Mouse (Mus musculus): ENCODE measurements around the gene Slc45a3.

The Slc45a3 gene

GRCm38 (mm10) chr1:131993169-131994040 is 30.6 kb downstream of the Slc45a3 start:
- DNase-seq (ENCODE audit: low read depth): peak; percentile 25

- DNase-seq (ENCODE audit: low read depth): peak; percentile 83
Observed at GRCm38 (mm10) chr1:131995062-131995461, 32.3 kb downstream of the Slc45a3 start.

GRCm38 (mm10) chr1:132000506-132000905 is 37.7 kb downstream of the Slc45a3 start:
- peak; percentile 59 for DNase-seq (ENCODE audit: low read depth)

GRCm38 (mm10) chr1:132001880-132002330 is 39.1 kb downstream of the Slc45a3 start:
- no peak for DNase-seq (ENCODE audit: low read depth)

GRCm38 (mm10) chr1:132003111-132003510 is 40.3 kb downstream of the Slc45a3 start:
- no peak for DNase-seq (ENCODE audit: low read depth)

- no peak for DNase-seq (ENCODE audit: low read depth)
Observed at GRCm38 (mm10) chr1:132003817-132004216, 41.0 kb downstream of the Slc45a3 start.

GRCm38 (mm10) chr1:132004574-132005180 is 41.9 kb downstream of the Slc45a3 start:
- DNase-seq (ENCODE audit: low read depth): peak; percentile 29

- DNase-seq (ENCODE audit: low read depth): no peak
Observed at GRCm38 (mm10) chr1:132005466-132005865, 42.7 kb downstream of the Slc45a3 start.

- DNase-seq (ENCODE audit: low read depth): peak; percentile 13
Observed at GRCm38 (mm10) chr1:132006046-132006445, 43.3 kb downstream of the Slc45a3 start.

GRCm38 (mm10) chr1:132006721-132007120 is 44.0 kb downstream of the Slc45a3 start:
- no peak for DNase-seq (ENCODE audit: low read depth)

- DNase-seq (ENCODE audit: low read depth): peak; percentile 95
Observed at GRCm38 (mm10) chr1:132007282-132007815, 44.6 kb downstream of the Slc45a3 start, which contains the start of gene Elk4. TSS of gene Elk4 (plus strand) at chr1:132007607.

GRCm38 (mm10) chr1:132007828-132008827 is 45.4 kb downstream of the Slc45a3 start:
- DNase-seq (ENCODE audit: low read depth): peak; percentile 94

- no peak for DNase-seq (ENCODE audit: low read depth)
Observed at GRCm38 (mm10) chr1:132008881-132009644, 46.3 kb downstream of the Slc45a3 start.

GRCm38 (mm10) chr1:132010632-132011501 is 48.1 kb downstream of the Slc45a3 start:
- peak; percentile 92 for DNase-seq (ENCODE audit: low read depth)

GRCm38 (mm10) chr1:132011785-132012184 is 49.0 kb downstream of the Slc45a3 start:
- DNase-seq (ENCODE audit: low read depth): peak; percentile 86

- DNase-seq (ENCODE audit: low read depth): no peak
Observed at GRCm38 (mm10) chr1:132012861-132013260, 50.1 kb downstream of the Slc45a3 start.

GRCm38 (mm10) chr1:132014800-132015199 is 52.0 kb downstream of the Slc45a3 start:
- DNase-seq (ENCODE audit: low read depth): peak; percentile 62

- no peak for DNase-seq (ENCODE audit: low read depth)
Observed at GRCm38 (mm10) chr1:132016691-132017090, 53.9 kb downstream of the Slc45a3 start.

GRCm38 (mm10) chr1:132019876-132020275 is 57.1 kb downstream of the Slc45a3 start:
- no peak for DNase-seq (ENCODE audit: low read depth)

GRCm38 (mm10) chr1:132022107-132022506 is 59.3 kb downstream of the Slc45a3 start:
- no peak for DNase-seq (ENCODE audit: low read depth)
